Mouse (Mus musculus) C2C12 (cell line): Measurements from ENCODE around the gene Engase.

Source experiments
- CTCF ChIP-seq: IDR thresholded peaks from one replicate; pipeline ENCODE4 v1.5.1; 2011; ENCODE audit not compliant: control insufficient read depth, insufficient read depth, insufficient read length
- MAX ChIP-seq: IDR thresholded peaks from one replicate; pipeline ENCODE4 v1.6.1; 2011; ENCODE audit warnings: mild to moderate bottlenecking, control low read depth
- MYOD1 ChIP-seq: IDR thresholded peaks from one replicate; pipeline ENCODE4 v1.6.1; 2011; ENCODE audit warnings: low read depth; ENCODE audit not compliant: control insufficient read depth, insufficient read length
- USF1 ChIP-seq: IDR thresholded peaks from one replicate; pipeline ENCODE4 v1.6.1; 2011; ENCODE audit warnings: low read depth, mild to moderate bottlenecking, control low read depth, moderate library complexity

DNA sequence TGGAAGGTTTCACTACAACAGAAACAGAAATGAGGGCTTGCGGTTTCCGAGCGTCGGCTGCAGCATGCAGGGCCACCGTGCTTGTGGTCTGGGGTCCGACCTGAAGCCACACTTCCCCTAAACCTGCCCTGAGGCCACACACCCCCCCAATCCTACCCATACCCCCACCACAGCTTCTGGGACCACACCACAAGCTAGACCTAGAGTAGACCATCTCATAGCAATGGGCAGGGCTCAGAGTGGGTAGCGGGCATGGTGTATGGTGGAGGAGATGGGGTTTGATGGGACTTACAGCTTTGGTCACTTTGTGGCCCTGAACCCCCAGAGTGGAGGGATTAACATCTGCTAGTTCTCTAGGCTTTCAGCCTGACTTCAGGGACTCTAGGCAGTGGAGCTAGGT lies 14.6 kb downstream of the Engase start:
- TF ChIP-seq CTCF (no peak), USF1 (no peak), MAX (no peak), MYOD1 (no peak)
